Mouse (Mus musculus) thymus, postnatal 36 days (tissue): Measurements from ENCODE around the gene Snapc1.

Source experiments
- DNase-seq, 2 experiments: peaks; one replicate each; pipeline ENCODE4 v3.0.0; 2022; ENCODE audit warnings: mixed read lengths in 2 of 2

Snapc1 gene

DNA sequence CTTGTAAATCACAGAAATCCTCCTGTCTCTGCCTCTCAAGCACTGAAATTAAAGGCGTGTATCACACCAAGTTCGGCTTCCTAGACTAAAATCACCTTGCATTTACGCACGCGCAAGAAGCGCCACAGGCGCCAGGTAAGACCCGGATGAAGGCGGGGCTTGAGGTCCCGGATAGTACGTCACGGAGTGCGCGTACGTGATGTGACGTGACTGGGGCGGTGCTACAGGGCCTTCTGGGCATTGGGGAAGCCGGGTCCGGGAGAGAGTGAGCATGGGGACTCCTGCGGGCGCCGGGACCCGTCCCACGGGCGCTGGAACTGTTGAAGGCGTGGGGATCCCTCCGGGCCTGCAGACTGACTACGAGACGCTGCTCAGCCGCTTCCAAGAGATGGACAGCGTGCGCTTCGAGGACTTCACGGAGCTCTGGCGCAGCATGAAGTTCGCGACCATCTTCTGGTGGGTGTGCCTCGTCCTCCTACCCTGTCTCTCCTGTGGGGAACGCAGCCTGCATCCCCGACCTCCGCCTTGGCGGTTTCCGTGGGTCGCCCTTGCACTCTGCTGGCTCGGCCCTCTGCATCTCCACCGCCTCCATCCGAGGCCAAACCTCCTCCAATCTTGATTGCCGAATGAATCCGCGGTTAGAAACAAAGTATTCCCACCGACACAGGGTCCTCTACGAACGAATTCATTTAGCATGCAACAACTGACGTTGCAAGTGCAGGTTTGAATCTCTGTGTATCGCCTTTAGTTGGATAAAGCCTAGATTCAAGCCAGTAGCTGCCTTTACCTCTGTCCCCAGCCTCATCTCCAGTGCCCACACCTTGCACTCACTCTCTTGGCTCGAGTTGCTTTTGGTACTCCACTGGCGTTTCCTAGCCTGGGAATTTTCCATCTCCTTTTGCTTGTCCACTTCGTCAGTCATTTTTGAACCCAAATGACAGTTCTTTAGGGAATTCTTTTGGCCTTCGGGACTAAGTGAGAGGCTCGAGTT is at the start of gene Snapc1:
TSS of gene Snapc1 (plus strand) at position 191 of the 991 bp plus-strand sequence.
- peak; percentile 97 for DNase-seq

- no peak for DNase-seq
Observed at GRCm38 (mm10) chr12:73918479-73918878, 45.8 kb upstream of the Snapc1 start.

DNA sequence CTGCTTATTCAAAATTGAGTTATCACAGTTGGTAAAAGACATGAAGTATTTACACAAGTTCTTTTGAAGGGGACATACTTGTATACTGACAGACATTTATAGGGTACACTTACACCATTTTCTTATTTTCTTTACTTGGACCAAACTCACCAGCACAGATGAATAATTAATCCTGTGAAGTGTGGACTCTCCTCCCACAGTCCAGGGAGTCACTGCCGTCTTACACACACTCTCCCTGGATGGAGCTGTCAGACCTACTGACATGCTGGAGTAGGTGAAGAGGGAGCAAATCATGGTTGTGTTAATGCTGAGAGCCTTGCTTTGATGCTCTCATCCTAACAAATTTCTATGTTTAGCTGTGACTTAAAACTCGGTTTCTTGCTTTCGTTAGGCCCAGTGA is 34.0 kb upstream of the Snapc1 start:
- no peak for DNase-seq

GRCm38 (mm10) chr12:73931274-73931673 is 33.0 kb upstream of the Snapc1 start:
- peak; percentile 56 to 57 for DNase-seq

DNA sequence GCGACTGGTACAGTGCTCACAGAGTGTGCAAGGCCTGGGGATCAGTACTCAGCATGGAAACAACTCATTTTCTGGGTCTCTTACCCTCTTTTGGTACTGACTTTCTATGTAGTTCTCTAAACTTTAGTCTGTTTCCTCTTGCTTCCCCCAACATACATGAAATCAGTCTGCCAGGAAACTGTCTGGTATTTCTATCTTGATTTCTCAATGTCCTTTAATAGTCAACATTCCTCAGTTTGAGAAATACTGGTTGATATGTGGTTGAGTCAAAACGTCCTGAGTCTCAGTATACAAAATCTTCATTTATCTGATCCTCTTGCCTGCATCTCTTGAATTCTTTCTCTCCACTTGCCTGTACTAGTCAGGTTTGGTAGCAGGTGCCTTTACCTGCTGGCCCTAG is 29.8 kb upstream of the Snapc1 start:
- no peak for DNase-seq

DNA sequence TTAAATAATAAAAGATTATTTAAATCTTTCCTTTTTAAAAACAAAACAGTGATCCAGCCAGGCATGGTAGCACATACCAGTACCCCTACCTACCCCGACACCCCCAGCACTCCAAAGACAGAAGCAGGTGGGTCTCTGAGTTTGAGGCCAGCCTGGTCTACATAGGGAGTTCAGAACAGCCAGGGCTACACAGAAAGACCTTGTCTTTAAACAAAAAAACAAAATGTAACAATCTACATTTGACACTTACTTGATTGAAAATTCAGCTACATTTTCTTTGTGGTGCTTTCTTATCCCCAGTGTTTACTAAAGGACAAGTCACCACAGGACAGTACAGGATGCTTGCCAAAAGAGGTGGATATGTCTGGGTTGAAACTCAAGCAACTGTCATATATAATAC is 26.9 kb upstream of the Snapc1 start, which contains the start of gene Gm49321:
TSS of gene Gm49321 (plus strand) at position 301 of the 400 bp plus-strand sequence.
- no peak for DNase-seq

DNA sequence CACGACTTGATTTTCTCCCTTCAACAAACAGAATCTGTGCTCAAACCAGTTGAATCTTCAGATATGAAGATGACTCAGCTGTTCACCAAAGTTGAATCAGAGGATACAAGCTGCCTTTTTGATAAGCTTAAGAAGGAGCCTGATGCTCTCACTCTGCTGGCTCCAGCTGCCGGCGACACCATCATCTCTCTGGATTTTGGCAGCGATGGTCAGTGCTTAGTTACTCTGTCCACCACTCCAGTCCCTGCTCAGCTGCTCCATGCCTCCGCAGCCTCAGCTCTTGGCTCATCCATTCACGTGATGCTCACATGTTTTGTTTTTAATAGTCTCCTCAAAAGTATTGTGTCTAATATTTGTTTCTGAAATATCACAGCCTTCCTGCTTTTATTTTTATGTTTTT is 24.7 kb upstream of the Snapc1 start:
- DNase-seq = no peak

DNA sequence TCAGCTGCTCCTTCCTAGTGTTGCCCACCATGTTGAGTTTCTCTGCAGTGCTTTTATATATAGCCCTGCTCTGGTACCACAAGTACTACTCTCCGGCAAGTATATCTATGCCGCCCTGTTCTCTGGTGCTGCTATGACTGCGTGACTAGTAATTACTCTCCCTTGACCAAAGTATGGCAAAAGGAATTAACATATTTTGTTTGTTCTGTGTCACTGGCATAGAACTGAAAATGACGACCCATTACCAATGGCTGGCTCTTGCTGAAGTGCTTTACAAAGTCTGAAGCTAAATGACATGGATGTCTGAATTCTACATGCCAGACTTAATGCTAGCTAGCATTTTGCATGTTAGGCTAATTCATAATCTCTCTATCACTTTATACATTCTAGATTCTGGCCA is 15.9 kb upstream of the Snapc1 start:
- no peak for DNase-seq

DNA sequence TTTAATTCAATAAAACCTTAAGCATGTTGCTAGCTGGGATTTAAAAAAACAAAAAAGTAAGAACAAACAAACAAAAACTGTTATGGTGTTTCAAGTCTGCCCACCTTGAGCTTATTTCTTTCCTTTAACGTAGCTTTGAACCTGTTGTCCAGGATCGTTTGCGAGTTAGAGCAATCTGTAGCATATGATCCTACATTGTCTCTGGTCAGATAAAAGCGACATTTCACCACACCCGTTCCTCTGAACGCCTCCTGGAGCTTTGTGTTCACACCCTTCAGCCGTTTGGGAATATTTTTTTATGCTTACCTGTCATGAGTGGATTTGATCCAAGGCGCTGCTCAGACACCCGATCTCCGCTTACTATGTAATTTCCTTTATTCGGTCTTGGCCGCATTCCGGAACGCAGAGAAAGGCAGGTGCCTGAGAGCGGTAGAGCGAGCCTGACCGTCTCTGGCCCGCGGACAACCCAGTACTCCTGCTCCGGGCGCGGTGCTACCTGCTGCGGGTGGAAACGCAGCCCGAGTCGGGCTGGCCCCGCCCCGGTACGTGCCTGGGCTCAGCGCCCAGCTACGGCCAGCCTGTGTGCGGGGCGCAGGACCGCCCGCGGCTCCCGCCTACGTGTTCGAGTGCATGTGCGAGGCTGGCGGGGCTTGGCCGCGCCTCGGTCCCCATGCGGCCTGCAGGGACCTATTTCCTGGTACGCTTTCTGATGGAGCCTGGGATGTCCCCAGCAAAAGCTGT is 14.8 kb upstream of the Snapc1 start:
- DNase-seq = peak in 1 of 2 experiments; percentile 15

DNA sequence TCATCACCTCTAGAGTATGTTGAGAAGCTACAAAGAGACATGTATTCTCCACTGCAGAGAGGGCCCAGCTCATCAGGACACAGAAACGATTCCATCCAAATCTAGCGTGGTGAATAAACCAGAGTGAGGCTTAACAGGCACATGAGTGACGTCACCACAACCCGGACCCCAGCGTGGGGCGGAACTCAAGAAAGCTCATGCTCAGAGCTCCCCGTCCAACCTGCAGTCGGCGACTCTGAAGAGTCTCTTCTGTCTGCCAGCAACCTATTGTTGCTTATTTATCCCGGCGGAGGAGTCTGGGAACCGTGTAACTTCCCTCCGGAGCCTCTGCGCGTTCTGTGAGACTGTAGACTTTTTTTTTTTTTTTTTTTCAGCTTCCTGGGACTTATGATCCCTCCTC is 11.4 kb upstream of the Snapc1 start:
- peak; percentile 59 to 74 for DNase-seq

DNA sequence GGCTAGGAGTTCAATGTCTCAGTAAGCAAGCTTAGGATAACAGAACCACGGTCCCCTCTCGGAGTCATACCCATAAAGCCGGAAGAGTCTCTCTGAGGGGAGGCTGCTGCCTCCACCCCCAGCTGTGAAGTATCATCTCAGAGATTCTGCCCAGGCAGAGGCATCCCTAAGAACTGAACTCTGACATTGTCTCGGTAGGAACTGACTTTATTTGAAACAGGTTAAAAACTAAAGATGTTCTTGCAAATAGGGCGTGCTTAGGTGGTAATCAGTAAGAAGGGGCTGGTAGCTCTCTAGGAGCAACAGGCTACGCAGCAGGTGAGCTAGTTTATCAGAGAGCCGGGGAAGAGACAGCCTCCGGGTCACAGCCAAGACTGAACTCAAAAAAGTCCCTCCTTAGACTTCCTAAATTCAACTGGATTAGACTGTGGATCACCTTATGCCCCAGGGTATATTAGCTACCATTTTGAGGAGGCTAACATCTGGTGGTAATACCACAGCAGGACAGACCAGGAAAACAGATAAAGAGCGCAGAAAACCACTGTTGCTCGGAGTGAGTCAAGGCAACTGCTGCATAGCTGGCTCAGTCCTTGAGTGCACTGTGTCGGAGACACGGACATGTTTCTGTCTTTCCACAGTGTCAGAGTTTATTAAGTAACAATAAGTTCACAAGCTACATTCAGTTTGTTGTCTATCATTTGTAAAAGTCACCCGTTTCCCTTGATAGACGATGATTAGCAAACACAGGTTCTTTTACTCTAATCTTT is 10.7 kb upstream of the Snapc1 start:
- peak; percentile 29 to 32 for DNase-seq

DNA sequence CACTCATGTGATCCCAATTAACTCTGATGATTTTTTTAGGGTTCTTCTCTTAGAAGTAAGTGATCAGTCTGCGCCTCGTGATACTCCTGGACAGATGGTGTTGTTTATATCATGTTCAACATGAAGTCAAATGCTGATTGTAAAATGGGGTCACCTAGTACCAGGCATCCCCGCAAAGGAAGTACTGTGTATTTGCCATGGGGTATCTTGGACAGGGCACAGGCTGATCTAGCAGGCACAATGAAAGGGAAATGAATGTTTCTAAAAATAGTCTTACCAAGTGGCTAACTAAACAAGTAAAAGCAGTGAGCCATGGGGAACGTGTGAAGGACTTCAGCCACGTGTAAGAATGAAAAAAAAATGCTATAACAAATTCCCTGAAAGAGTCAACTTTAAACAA is 9.5 kb upstream of the Snapc1 start:
- no peak for DNase-seq

- no peak for DNase-seq
Observed at GRCm38 (mm10) chr12:73957676-73958075, 6.6 kb upstream of the Snapc1 start.

DNA sequence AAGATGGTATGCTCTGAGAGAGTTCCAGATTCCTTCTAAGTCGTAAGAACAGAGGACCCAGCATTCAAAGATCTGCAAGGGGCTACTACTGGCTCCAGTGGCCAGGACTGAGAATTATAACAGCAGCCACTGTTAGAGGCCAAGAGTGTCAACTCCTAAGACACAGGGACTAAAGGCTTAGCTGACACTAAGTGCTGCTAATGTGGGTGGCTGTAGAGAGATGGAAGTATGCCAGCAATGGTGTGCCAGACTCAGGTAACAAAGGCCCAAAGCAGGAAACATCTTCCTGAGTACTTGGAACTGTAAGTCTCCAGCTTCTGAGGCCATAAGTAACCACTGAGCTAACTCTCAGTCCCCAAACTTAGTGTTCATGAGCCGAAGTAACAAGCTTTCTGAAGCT is 5.5 kb upstream of the Snapc1 start:
- DNase-seq = no peak

DNA sequence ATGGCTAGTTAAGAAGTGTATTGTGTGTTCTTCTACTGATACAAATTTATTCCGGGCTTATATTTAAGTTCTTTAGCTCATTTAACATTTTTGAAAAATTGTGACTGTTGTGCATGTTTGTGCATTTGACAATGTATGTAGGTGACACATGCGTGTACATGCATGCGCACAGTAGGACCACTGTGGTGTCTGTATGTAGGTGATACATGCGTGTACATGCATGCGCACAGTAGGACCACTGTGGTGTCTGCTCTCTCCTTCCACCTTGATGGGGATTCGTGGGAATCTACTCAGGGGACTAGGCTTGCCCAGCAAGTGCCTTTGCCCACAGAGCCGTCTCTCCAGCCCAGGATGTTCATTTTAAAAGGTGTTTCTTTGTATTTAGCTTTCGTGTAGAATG is 4.9 kb downstream of the Snapc1 start:
- DNase-seq = no peak

- DNase-seq = no peak
Observed at GRCm38 (mm10) chr12:73974584-73974983, 10.3 kb downstream of the Snapc1 start.

DNA sequence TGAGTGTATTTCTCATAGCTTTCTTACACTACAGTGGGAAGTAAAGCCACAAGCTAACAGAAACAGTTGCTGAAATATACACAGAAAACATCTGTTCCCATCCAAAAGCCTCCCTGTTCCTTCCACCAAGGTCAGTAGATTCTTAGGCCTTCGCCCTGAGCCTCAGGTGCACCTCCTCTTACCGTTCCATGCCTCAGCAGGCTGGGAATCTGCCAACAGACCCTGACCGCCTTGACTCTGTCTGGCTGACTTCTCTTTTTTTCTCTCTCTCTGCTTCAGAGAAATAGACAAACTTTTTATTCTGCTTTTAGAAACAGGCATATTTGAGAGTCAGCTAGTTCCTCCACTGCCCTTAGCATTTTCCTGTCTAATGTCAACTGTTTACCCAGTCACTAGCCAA is 13.9 kb downstream of the Snapc1 start:
- no peak for DNase-seq

DNA sequence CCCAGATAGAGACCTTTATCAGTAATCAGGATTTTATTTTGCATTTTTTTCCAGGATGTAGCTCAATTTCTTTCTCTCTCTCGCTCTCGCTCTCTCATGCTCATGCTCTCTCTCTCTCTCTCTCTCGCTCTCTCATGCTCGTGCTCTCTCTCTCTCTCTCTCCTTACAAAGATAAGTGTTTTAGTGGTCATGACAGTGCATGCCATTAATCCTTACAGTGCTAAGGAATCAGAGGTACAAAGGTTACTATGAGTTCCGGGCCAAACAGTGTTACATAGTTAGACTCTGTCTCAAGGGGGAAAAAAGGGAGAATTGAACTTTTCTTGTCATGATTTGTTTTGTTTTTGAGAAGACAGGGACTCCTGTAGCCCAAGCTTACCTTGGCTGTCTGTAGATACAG is 15.4 kb downstream of the Snapc1 start:
- DNase-seq = no peak

DNA sequence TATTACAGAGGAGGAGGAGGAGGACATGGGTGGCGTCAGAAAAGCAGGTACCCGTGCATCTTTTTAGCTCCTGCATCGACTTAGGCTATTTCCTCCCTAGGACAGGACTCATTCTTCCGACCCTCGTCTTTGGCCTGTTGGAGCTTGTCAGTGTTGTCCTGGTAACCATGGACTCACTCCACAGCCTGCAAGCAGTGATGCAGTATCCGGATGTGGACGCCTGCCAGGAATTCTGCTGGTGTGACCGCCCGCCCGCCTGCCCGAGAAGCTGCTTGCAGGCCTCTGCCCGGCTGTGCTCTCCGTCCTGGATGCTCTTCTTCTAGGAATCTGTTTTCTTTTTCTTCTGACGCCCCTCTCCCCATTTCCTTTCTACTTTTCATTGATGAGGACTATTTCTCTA is 18.3 kb downstream of the Snapc1 start:
- no peak for DNase-seq

GRCm38 (mm10) chr12:73986299-73986698 is 22.0 kb downstream of the Snapc1 start:
- DNase-seq = no peak

DNA sequence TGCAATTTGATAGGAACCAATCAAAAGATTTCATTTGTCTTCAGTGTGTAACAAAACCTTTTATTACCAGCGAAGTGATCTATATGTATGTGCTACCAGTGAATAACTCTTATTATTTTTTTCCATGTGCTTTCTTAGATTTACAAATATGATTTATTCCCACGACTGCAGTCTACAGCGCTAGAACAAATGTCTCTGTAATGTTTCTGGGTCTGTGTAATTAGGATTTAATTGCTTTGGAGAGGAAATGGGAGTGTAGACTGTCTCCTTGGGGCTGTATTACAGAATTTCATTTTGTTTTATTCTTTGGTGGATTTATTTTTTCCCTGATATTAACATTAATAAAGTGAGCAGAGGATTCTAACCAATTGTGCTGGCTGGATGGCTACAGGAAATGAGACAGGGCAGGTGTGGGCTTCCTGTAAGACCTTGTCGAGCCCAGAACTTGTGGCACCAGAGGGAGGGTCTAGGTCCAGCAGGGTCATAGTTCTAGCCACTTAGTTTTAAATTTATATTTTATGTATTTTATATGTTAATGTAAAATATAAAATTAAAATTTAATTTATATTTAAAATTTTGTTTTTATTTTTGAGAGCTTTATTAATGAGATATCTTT is 24.2 kb downstream of the Snapc1 start:
- no peak for DNase-seq

DNA sequence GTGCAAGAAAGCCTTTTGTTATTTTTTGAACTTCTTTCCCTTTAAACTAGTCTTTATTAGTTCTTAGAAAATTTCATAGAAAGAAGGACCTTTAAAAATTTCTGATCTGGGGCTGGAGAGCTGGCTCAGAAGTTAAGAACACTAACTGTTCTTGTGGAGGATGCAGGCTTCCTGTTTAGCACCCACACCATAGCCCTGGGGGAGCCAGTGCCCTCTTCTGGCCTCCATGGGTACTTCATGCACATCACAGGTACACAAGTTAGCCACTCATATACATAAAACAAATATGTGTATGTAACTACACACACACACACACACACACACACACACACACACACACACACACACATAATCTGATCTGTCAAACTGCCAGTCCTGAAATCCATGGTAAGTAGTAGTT is 25.3 kb downstream of the Snapc1 start:
- peak; percentile 72 to 75 for DNase-seq

DNA sequence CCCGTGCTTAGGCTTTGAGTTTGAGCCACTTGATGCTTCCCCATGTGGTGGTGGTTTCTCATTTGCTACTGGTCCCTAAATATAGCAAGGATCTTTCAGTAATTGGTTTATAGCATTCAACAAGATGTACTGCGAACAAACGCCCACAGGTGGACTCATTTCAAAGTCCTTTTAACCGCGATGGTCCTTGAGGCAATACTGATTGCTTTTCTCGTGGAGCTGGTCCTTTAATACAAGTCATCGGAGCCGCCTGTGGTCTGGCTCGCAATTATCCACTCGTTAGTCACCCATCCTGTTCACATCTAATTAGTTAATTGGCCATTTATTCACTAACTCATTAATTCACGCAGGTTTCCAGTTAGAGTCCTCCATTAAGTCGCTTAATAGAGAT is 32.6 kb downstream of the Snapc1 start:
- DNase-seq = no peak
